Mouse (Mus musculus): Measurements from ENCODE around the gene Hba-a2. TPM values are rescaled to one million over a fixed set of nuclear protein-coding genes. Genes with fewer than 3 reads are reported as not detected.

The Hba-a2 gene
- polyA plus RNA-seq, 1 experiment from 2014 or later, result 16,715 TPM

GRCm38 (mm10) chr11:32301506-32301905 is 5.2 kb downstream of the Hba-a2 start:
- Histone ChIP-seq H3K9me3 (no peaks in the 10 kb centered on the region), H3K4me1 (no peaks in the 10 kb centered on the region), H3K4me2 (no peak overlapping the region), H3K9ac (no peak overlapping the region), H3K27me3 (peaks cover 13% of the 10 kb centered on the region), H3K4me3 (no peak overlapping the region), H3K27ac (no peak overlapping the region), H3K36me3 (no peaks in the 10 kb centered on the region)
- WGBS, result 72% methylated on average over 1 of the region's 1 CpGs
- no peak for ATAC-seq (ENCODE audit: insufficient number of reproducible peaks, low FRiP score, low TSS enrichment, low read depth)

GRCm38 (mm10) chr11:32302824-32303419 is 6.6 kb downstream of the Hba-a2 start:
- H3K4me2 ChIP-seq, result no peak overlapping the region
- no peaks in the 10 kb centered on the region for H3K36me3 ChIP-seq
- peaks cover 13% of the 10 kb centered on the region for H3K27me3 ChIP-seq
- no peak overlapping the region for H3K9ac ChIP-seq
- 52% methylated on average over 2 of the region's 2 CpGs for WGBS
- no peak overlapping the region for H3K27ac ChIP-seq
- no peaks in the 10 kb centered on the region for H3K9me3 ChIP-seq
- no peak for ATAC-seq (ENCODE audit: insufficient number of reproducible peaks, low FRiP score, low TSS enrichment, low read depth)
- no peak overlapping the region for H3K4me3 ChIP-seq
- no peaks in the 10 kb centered on the region for H3K4me1 ChIP-seq

GRCm38 (mm10) chr11:32303455-32303854 is 7.2 kb downstream of the Hba-a2 start:
- 75% methylated on average over 1 of the region's 1 CpGs for WGBS
- no peaks in the 10 kb centered on the region for H3K9me3 ChIP-seq
- ATAC-seq (ENCODE audit: insufficient number of reproducible peaks, low FRiP score, low TSS enrichment, low read depth), result no peak
- no peak overlapping the region for H3K4me2 ChIP-seq
- no peak overlapping the region for H3K27ac ChIP-seq
- H3K9ac ChIP-seq, result no peak overlapping the region
- no peaks in the 10 kb centered on the region for H3K36me3 ChIP-seq
- no peak overlapping the region for H3K4me3 ChIP-seq
- peaks cover 13% of the 10 kb centered on the region for H3K27me3 ChIP-seq
- H3K4me1 ChIP-seq, result no peaks in the 10 kb centered on the region

GRCm38 (mm10) chr11:32307006-32307405 is 10.7 kb downstream of the Hba-a2 start:
- Histone ChIP-seq H3K9me3 (no peaks in the 10 kb centered on the region), H3K9ac (no peak overlapping the region), H3K4me1 (no peaks in the 10 kb centered on the region), H3K36me3 (no peaks in the 10 kb centered on the region), H3K27ac (no peak overlapping the region), H3K4me3 (no peak overlapping the region), H3K27me3 (no peaks in the 10 kb centered on the region), H3K4me2 (no peak overlapping the region)
- no peak for ATAC-seq (ENCODE audit: insufficient number of reproducible peaks, low FRiP score, low TSS enrichment, low read depth)
- 73% methylated on average over 1 of the region's 1 CpGs for WGBS

GRCm38 (mm10) chr11:32309446-32309845 is 13.2 kb downstream of the Hba-a2 start:
- no peaks in the 10 kb centered on the region for H3K4me1 ChIP-seq
- no peaks in the 10 kb centered on the region for H3K9me3 ChIP-seq
- H3K36me3 ChIP-seq, result no peaks in the 10 kb centered on the region
- no peak overlapping the region for H3K9ac ChIP-seq
- no peak overlapping the region for H3K4me3 ChIP-seq
- H3K27ac ChIP-seq, result no peak overlapping the region
- no peak overlapping the region for H3K4me2 ChIP-seq
- H3K27me3 ChIP-seq, result no peaks in the 10 kb centered on the region
- ATAC-seq (ENCODE audit: insufficient number of reproducible peaks, low FRiP score, low TSS enrichment, low read depth), result no peak
- 55% methylated on average over 4 of the region's 4 CpGs for WGBS

GRCm38 (mm10) chr11:32309928-32310327 is 13.6 kb downstream of the Hba-a2 start:
- Histone ChIP-seq H3K4me2 (no peak overlapping the region), H3K4me1 (no peaks in the 10 kb centered on the region), H3K9me3 (no peaks in the 10 kb centered on the region), H3K9ac (no peak overlapping the region), H3K4me3 (no peak overlapping the region), H3K36me3 (no peaks in the 10 kb centered on the region), H3K27me3 (no peaks in the 10 kb centered on the region), H3K27ac (no peak overlapping the region)
- WGBS, result 81% methylated on average over 3 of the region's 3 CpGs
- no peak for ATAC-seq (ENCODE audit: insufficient number of reproducible peaks, low FRiP score, low TSS enrichment, low read depth)

- Histone ChIP-seq H3K27ac (no peak overlapping the region), H3K27me3 (no peaks in the 10 kb centered on the region), H3K4me3 (no peak overlapping the region), H3K4me1 (no peaks in the 10 kb centered on the region), H3K9ac (no peak overlapping the region), H3K9me3 (no peaks in the 10 kb centered on the region), H3K36me3 (no peaks in the 10 kb centered on the region), H3K4me2 (no peak overlapping the region)
- ATAC-seq (ENCODE audit: insufficient number of reproducible peaks, low FRiP score, low TSS enrichment, low read depth), result no peak
- 81% methylated on average over 3 of the region's 3 CpGs for WGBS
These were observed 19.7 kb downstream of the Hba-a2 start for GRCm38 (mm10) chr11:32316009-32316408.

- H3K27me3 ChIP-seq, result no peaks in the 10 kb centered on the region
- no peaks in the 10 kb centered on the region for H3K9me3 ChIP-seq
- H3K4me1 ChIP-seq, result 0 out of 2 replicates have a peak, but pooled peaks cover 2% of the 10 kb centered on the region
- ATAC-seq (ENCODE audit: insufficient number of reproducible peaks, low FRiP score, low TSS enrichment, low read depth), result peak; percentile 40; the same call in 1 of the 2 replicates
- H3K36me3 ChIP-seq, result no peaks in the 10 kb centered on the region
- WGBS, result 64% methylated on average over 11 of the region's 11 CpGs
- no peak overlapping the region for H3K9ac ChIP-seq
- H3K4me2 ChIP-seq, result no peak overlapping the region
- H3K27ac ChIP-seq, result no peak overlapping the region
- H3K4me3 ChIP-seq, result no peak overlapping the region
These were observed 24.4 kb downstream of the Hba-a2 start for GRCm38 (mm10) chr11:32320507-32321195.

GRCm38 (mm10) chr11:32321196-32321565 is 24.9 kb downstream of the Hba-a2 start:
- ATAC-seq (ENCODE audit: insufficient number of reproducible peaks, low FRiP score, low TSS enrichment, low read depth), result no peak
- Histone ChIP-seq H3K27me3 (no peaks in the 10 kb centered on the region), H3K4me1 (0 out of 2 replicates have a peak, but pooled peaks cover 2% of the 10 kb centered on the region), H3K4me3 (no peak overlapping the region), H3K9me3 (no peaks in the 10 kb centered on the region), H3K27ac (no peak overlapping the region), H3K9ac (no peak overlapping the region), H3K36me3 (no peaks in the 10 kb centered on the region), H3K4me2 (no peak overlapping the region)
- WGBS, result 40% methylated on average over 8 of the region's 8 CpGs

GRCm38 (mm10) chr11:32324609-32325008 is 28.3 kb downstream of the Hba-a2 start:
- H3K27ac ChIP-seq, result no peak overlapping the region
- H3K36me3 ChIP-seq, result no peaks in the 10 kb centered on the region
- peak overlapping the region; percentile 40; the same call in 1 of the 2 replicates for H3K4me2 ChIP-seq
- H3K27me3 ChIP-seq, result no peaks in the 10 kb centered on the region; the same call in 1 of the 2 replicates
- no peak overlapping the region for H3K9ac ChIP-seq
- peak overlapping the region; percentile 21; the same call in 1 of the 2 replicates for H3K4me3 ChIP-seq
- WGBS, result 11% methylated on average over 15 of the region's 15 CpGs
- H3K4me1 ChIP-seq, result 0 out of 2 replicates have a peak, but pooled peaks cover 2% of the 10 kb centered on the region
- no peaks in the 10 kb centered on the region for H3K9me3 ChIP-seq
- ATAC-seq (ENCODE audit: insufficient number of reproducible peaks, low FRiP score, low TSS enrichment, low read depth), result no peak; the same call in 1 of the 2 replicates

- H3K4me2 ChIP-seq, result no peak overlapping the region
- H3K4me1 ChIP-seq, result no peaks in the 10 kb centered on the region
- H3K9ac ChIP-seq, result no peak overlapping the region
- no peak overlapping the region for H3K27ac ChIP-seq
- H3K9me3 ChIP-seq, result no peaks in the 10 kb centered on the region
- no peak for ATAC-seq (ENCODE audit: insufficient number of reproducible peaks, low FRiP score, low TSS enrichment, low read depth)
- no peak overlapping the region for H3K4me3 ChIP-seq
- no peaks in the 10 kb centered on the region; the same call in 1 of the 2 replicates for H3K27me3 ChIP-seq
- WGBS, result 70% methylated on average over 6 of the region's 6 CpGs
- H3K36me3 ChIP-seq, result no peaks in the 10 kb centered on the region
These were observed 34.8 kb downstream of the Hba-a2 start for GRCm38 (mm10) chr11:32331075-32331474.

- no peak overlapping the region for H3K9ac ChIP-seq
- H3K4me3 ChIP-seq, result no peak overlapping the region
- H3K4me1 ChIP-seq, result no peaks in the 10 kb centered on the region
- H3K36me3 ChIP-seq, result no peaks in the 10 kb centered on the region
- no peak overlapping the region for H3K27ac ChIP-seq
- no peaks in the 10 kb centered on the region for H3K9me3 ChIP-seq
- H3K27me3 ChIP-seq, result no peaks in the 10 kb centered on the region; the same call in 1 of the 2 replicates
- ATAC-seq (ENCODE audit: insufficient number of reproducible peaks, low FRiP score, low TSS enrichment, low read depth), result no peak
- 58% methylated on average over 5 of the region's 5 CpGs for WGBS
- no peak overlapping the region for H3K4me2 ChIP-seq
These were observed 35.6 kb downstream of the Hba-a2 start for GRCm38 (mm10) chr11:32331861-32332260.

Data from limb, embryonic 15.5 days (tissue).